Mouse (Mus musculus) cerebellum, adult 2 months (tissue): ENCODE measurements around the gene Tsnax. TPM values are rescaled to one million over a fixed set of nuclear protein-coding genes. Genes with fewer than 3 reads are reported as not detected.
A peak's percentile ranks its signal among the peaks of the same experiment; 100 is the strongest.

Source experiments
- DNase-seq, 2 experiments: peaks; one replicate each; pipeline ENCODE4 v3.0.0; 2021
- H3K27ac ChIP-seq: fragments of 200-500 bp; 2 replicates; pipeline ENCODE4 v1.5.1; 2012; ENCODE audit warnings: low read length, control low read depth, inconsistent platforms; ENCODE audit not compliant: insufficient read depth
- H3K27me3 ChIP-seq: fragments of 200-500 bp; 2 replicates; pipeline ENCODE4 v1.6.1; 2012; ENCODE audit warnings: inconsistent platforms, mild to moderate bottlenecking, low read length, moderate library complexity; ENCODE audit not compliant: control insufficient read depth, insufficient read depth
- H3K4me1 ChIP-seq: fragments of 200-500 bp; 2 replicates; pipeline ENCODE4 v1.6.1; 2011; ENCODE audit warnings: low read length; ENCODE audit not compliant: control insufficient read depth, insufficient read depth
- H3K4me3 ChIP-seq: fragments of 200-500 bp; replicated peaks from 2 replicates; pipeline ENCODE3; 2011; ENCODE audit warnings: mild to moderate bottlenecking, low read depth, low read length, control low read depth; ENCODE audit not compliant: insufficient read depth
- CTCF ChIP-seq: fragments of 200-500 bp; IDR thresholded peaks from 2 replicates; pipeline ENCODE4 v1.5.1; 2011; ENCODE audit warnings: low read depth, mild to moderate bottlenecking, control low read depth, low read length, moderate library complexity, borderline replicate concordance; ENCODE audit not compliant: insufficient read depth
- POLR2A ChIP-seq: fragments of 200-500 bp; IDR thresholded peaks from 2 replicates; pipeline ENCODE4 v1.6.1; 2011; ENCODE audit warnings: low read length, control low read depth, borderline replicate concordance; ENCODE audit not compliant: insufficient read depth
- whole genome bisulfite sequencing: fragments of 180-500 bp; shearing (Covaris S2); methylation state at CpG from one replicate; pipeline ENCODE4 v1.1.7; 2018; 5-methylcytosine and 5-hydroxymethylcytosine counted together
- polyA plus RNA-seq: library from polyadenylated mRNA; depleted of rRNA; stranded (reverse); fragments of >200 nt; gene quantifications from 2 replicates; pipeline ENCODE4 v1.2.3, GENCODE M21; 2012

Gene Tsnax
- polyA plus RNA-seq, 1 experiment, result 185 TPM

DNA sequence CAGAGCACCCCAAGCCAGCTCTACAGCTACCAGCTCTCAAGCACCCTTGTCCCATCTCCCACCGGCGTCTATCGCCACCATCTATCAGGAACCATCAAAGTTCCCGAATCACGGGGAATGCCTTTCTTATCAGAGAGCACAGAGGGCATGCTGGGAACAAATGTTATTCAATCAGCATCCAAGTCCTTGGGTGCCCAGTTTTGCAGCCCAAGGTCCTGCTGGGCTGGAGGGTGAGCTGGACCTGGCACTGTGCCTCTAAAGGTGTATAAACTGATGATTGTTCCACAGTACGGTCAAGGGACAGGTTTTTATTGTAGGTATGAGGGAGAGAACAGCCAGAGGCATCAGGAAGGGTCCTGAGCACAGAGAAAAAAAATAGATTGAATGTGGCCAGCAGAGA is 52.8 kb downstream of the Tsnax start:
- peaks cover 9% of the 10 kb centered on the region for H3K4me1 ChIP-seq
- no peak overlapping the region for H3K27ac ChIP-seq
- H3K27me3 ChIP-seq, result no peaks in the 10 kb centered on the region
- WGBS, result 67% methylated on average over 6 of the region's 6 CpGs
- no peak for DNase-seq
- TF ChIP-seq POLR2A, result no peak
- no peak for TF ChIP-seq CTCF
- no peak overlapping the region for H3K4me3 ChIP-seq

DNA sequence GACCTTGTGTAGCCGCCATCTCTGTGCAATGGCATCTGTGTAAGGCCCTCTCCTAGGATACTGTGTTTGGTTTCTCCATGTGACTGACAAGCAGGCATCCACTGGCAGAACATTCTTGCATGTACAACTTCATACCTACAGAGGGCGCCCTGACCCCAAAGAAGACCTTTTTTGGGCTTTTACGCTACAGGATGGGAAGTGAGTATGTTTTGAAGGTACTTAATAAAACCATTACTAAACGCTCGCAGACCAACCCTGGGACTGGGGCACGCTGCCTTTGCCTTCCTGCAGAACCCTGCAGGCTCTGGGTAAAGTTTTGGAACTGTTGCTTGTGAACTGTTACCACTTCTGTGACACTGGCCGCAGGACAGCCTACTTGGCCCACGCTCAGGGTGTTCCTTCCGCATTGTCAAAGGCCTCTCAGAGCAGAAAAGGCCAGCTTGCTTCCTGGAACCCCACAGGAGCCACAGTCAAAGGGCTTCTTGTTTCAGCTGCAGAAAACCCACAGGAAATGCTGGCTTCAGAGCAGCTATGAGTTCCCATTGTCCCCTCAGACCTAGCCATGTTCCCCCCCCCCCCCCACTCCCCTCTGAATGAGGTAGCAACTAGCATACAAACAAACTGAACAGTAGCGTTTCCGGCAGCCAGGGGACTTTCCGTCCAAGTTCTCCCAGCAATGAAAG is 54.3 kb downstream of the Tsnax start:
- peaks cover 9% of the 10 kb centered on the region for H3K4me1 ChIP-seq
- no peak overlapping the region for H3K4me3 ChIP-seq
- TF ChIP-seq CTCF (peak; percentile 77), POLR2A (no peak)
- peak; percentile 66 to 68 for DNase-seq
- no peak overlapping the region for H3K27ac ChIP-seq
- 19% methylated on average over 12 of the region's 12 CpGs for WGBS
- H3K27me3 ChIP-seq, result no peaks in the 10 kb centered on the region

DNA sequence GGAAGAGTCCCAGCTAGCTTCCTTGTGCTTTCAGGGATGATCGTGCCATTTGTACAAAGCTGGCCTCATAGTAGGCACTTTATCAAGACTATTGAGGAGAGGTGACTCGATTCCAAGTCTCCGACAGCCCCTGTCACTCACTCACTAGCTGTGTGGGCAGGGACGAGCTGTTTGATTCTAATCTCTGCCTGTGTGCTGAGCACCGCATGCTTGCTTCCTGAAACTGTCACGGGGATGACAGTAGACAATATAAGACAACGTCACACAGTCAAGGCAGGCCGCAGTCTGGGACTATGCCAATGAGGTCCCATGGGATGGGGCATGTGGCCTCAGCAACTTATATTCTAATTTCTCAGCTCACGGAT is 54.8 kb downstream of the Tsnax start:
- TF ChIP-seq POLR2A, result no peak
- no peak for TF ChIP-seq CTCF
- whole genome bisulfite sequencing, result 66% methylated on average over 9 of the region's 9 CpGs
- Histone ChIP-seq H3K4me1 (peaks cover 9% of the 10 kb centered on the region), H3K4me3 (no peak overlapping the region), H3K27ac (no peak overlapping the region), H3K27me3 (no peaks in the 10 kb centered on the region)
- DNase-seq, result peak in 1 of 2 experiments; percentile 18

DNA sequence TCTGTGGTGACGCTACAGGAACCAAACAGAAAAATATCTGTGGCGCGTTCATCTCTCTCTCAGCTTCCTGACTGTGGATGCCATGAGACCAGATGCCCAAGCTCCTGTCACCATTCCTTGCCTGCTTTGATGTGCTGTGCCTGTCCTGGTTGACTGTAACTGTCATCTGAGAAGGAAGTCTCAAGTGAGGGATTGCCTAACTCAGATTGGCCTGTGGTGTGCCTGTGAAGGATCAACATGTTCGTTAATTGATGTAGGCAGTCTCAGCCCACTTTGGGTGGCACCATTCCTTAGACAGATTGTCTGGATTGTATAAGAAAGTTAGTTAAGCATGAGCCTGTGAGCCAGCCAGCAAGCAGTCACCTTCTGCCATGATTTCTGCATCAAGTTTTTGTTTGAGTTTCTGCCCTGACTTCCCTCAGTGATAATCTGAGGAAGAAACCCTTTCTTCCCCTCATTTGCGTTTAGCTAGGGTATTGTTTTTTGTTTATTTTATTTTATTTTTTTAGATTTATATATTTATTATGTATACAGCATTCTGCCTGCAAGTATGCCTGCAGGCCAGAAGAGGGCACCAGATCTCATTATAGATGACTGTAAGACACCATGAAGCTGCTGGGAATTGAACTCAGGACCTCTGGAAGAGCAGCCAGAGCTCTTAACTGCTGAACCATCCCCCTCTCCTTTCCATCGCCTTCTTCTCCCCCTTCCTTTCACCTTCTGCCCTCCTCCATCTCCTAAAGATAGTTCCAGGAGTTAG is 55.5 kb downstream of the Tsnax start:
- H3K4me1 ChIP-seq, result peaks cover 9% of the 10 kb centered on the region
- WGBS, result 89% methylated on average over 6 of the region's 6 CpGs
- TF ChIP-seq CTCF (no peak), POLR2A (no peak)
- H3K27me3 ChIP-seq, result no peaks in the 10 kb centered on the region
- H3K4me3 ChIP-seq, result no peak overlapping the region
- no peak for DNase-seq
- no peak overlapping the region for H3K27ac ChIP-seq

DNA sequence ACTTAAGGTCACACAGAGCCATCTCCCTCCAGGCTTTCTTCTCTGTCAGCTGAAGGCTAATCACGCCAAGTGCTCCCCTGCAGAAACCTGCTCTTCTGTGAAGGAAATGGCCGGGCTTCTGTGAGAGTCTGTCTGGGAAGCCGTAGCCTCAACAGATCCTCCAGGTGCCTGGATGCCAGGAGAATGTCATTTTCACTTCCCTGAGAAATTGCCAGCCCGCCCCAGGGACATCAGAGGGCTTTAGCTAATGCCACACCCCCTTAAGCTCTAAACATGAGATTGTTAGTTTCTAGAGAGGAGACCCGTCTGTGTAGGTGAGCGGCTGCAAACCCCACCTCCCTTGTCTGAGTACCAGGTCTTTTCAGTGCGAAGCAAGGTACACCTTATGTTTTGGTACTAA is 56.5 kb downstream of the Tsnax start:
- Histone ChIP-seq H3K27ac (no peak overlapping the region), H3K4me3 (no peak overlapping the region), H3K4me1 (peaks cover 9% of the 10 kb centered on the region), H3K27me3 (no peaks in the 10 kb centered on the region)
- WGBS, result 55% methylated on average over 7 of the region's 7 CpGs
- peak in 1 of 2 experiments; percentile 14 for DNase-seq
- TF ChIP-seq CTCF, result no peak
- no peak for TF ChIP-seq POLR2A

DNA sequence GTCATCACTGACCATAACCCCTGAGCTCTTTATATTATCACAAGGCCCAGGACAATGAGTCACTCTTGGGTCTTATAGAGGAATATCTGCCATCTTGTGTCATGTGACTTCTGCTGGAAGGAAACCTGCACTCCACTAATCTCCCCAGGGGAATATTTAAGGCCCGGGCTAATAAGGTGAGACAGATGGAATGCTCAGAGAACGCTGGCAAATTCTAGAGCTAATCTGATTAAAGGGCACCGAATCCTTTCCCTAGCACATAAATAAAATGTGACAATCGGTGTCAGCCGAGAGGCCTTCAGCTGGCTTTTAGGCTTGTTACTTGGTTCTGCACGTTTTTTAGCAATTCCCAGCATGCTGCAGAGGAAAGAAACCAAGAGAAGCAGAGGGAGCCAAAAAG is 56.9 kb downstream of the Tsnax start:
- WGBS, result 23% methylated on average over 6 of the region's 6 CpGs
- no peaks in the 10 kb centered on the region for H3K27me3 ChIP-seq
- peaks cover 9% of the 10 kb centered on the region for H3K4me1 ChIP-seq
- no peak overlapping the region for H3K4me3 ChIP-seq
- TF ChIP-seq CTCF, result no peak
- TF ChIP-seq POLR2A, result no peak
- DNase-seq, result peak; percentile 23 to 57
- no peak overlapping the region for H3K27ac ChIP-seq

DNA sequence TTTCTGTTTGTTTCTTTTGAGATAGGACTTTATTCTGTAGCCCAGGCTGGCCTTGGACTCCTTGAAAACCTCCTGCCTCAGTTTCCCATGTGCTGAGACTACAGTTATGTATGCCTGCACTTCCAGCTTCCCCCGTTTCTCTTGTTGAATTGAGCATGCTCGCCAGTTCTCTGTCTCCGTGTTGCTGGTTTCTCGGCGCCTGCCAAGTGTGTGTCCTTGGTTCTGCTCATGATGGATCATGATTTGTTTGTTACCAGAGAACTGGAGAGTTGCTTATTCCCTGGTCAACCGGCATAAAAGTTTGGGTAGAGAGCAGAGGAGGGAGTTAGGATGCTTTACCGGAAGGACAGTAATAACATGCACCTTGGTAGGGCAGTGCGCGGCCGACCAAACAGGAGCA is 61.3 kb downstream of the Tsnax start:
- TF ChIP-seq CTCF (no peak), POLR2A (no peak)
- no peak overlapping the region for H3K27ac ChIP-seq
- no peaks in the 10 kb centered on the region for H3K27me3 ChIP-seq
- 95% methylated on average over 10 of the region's 10 CpGs for WGBS
- H3K4me1 ChIP-seq, result peaks cover 20% of the 10 kb centered on the region
- H3K4me3 ChIP-seq, result no peak overlapping the region
- DNase-seq, result no peak

DNA sequence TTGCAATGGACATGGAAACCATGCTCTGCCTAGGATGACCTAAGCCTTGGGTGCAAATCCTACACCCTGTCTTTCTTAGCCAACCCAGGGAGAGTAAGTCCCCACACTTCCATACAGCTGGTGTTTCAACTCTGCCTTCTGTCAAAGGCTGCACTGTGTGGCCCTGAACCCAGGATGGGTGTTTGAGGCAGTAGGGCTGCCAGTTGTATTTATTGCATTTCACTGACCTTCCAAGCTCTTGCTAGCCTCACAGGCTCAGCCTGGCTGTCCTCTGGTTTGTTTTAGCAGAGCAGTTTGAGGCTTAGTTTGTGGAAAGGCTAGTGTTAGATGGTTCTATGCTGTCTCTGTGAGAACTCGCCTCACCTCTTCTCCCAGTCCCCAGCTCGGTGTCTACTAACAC is 61.8 kb downstream of the Tsnax start:
- TF ChIP-seq CTCF (no peak), POLR2A (no peak)
- Histone ChIP-seq H3K27ac (no peak overlapping the region), H3K27me3 (no peaks in the 10 kb centered on the region), H3K4me1 (peaks cover 16% of the 10 kb centered on the region), H3K4me3 (no peak overlapping the region)
- DNase-seq, result no peak
- 100% methylated on average over 2 of the region's 2 CpGs for WGBS
